Mouse (Mus musculus): ENCODE data around the gene Fshb.

Fshb gene

GRCm38 (mm10) chr2:107059556-107059955, at the start of gene Fshb:
Fshb (minus strand) TSS chr2:107059656.
- DNase-seq, result no peak

GRCm38 (mm10) chr2:107084256-107084655, 24.8 kb upstream of the Fshb start:
- no peak for DNase-seq

GRCm38 (mm10) chr2:107083071-107083885, 23.8 kb upstream of the Fshb start:
- DNase-seq, result no peak

GRCm38 (mm10) chr2:107063260-107063659, 3.8 kb upstream of the Fshb start:
- no peak for DNase-seq

- DNase-seq, result no peak
Observed at GRCm38 (mm10) chr2:107045955-107046354, 13.5 kb downstream of the Fshb start.

- DNase-seq, result no peak
Observed at GRCm38 (mm10) chr2:107040816-107041215, 18.6 kb downstream of the Fshb start.

GRCm38 (mm10) chr2:107035980-107036379, 23.5 kb downstream of the Fshb start:
- DNase-seq, result no peak

GRCm38 (mm10) chr2:107024694-107025093, 34.8 kb downstream of the Fshb start:
- DNase-seq, result no peak

GRCm38 (mm10) chr2:107022713-107023112, 36.7 kb downstream of the Fshb start:
- DNase-seq, result no peak

- DNase-seq, result no peak
Observed at GRCm38 (mm10) chr2:107019331-107019730, 40.1 kb downstream of the Fshb start.

GRCm38 (mm10) chr2:107013161-107013560, 46.3 kb downstream of the Fshb start:
- no peak for DNase-seq

GRCm38 (mm10) chr2:107012318-107012717, 47.1 kb downstream of the Fshb start:
- no peak for DNase-seq

- no peak for DNase-seq
Observed at GRCm38 (mm10) chr2:107010160-107010559, 49.3 kb downstream of the Fshb start.

GRCm38 (mm10) chr2:107006378-107006777, 53.1 kb downstream of the Fshb start:
- DNase-seq, result no peak
